Mouse (Mus musculus): ENCODE data around the gene Sec31a. TPM values are rescaled to one million over a fixed set of nuclear protein-coding genes. Genes with fewer than 3 reads are reported as not detected.

The Sec31a gene
- 86.4 and 95.4 TPM in 2 replicates for polyA plus RNA-seq (2015; fragmentation: Nextera tagmentation; extraction: Ambion mirVana)

DNA sequence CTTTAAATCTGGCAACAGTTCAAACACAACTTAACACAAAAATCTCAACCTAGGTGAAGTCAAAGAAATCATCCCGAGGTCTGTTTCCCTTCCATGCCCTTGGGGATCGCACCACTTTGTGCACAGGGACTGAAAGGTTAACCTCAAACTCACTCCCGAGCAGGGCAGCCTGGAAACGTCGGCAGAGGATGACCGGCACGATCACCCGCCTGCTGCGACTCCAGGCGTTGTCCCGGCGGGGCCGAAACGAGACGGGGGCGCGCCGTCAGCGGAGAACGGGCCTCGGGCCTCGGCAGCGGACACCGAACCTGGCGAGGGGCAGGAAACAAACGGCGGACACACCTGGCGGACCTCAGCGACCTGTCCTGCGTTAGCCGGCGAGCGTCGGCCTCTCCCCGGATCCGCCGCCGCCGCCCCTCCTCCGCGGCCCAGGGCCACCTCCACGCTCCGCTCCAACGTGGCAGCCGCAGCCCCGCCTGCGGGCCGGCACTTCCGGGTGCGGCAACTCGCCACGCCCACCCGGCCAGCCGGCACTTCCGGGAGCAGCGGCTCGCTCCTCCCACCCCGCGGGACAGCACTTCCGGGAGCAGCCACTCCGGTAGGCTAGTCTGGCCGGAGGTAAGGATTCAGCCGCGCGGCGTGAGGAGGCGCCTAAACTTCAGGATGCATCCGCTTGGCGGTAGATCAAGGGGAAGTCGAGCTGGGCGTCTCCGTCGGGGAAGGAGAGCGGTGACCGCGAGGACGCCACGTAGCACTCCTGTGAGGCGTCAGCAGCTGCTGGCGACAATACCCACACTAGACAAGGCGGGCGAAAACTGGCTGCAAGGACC is at the start of gene Sec31a:
Gene Sec31a (minus strand): TSS at position 474 of the 830 bp plus-strand sequence.
- H3K4me3 ChIP-seq: peak within 1 kb of the TSS; percentile 63
- H3K4me2 ChIP-seq: peak within 1 kb of the TSS; percentile 63
- peak within 1 kb of the TSS; percentile 91 for H3K27ac ChIP-seq (replicated peaks)
- no peaks in the 10 kb centered on the region for H3K27me3 ChIP-seq
- no peaks in the 10 kb centered on the region for H3K9me3 ChIP-seq
- H3K4me1 ChIP-seq (replicated peaks): peaks cover 31% of the 10 kb centered on the region
- peak within 1 kb of the TSS; percentile 66 for H3K9ac ChIP-seq
- ATAC-seq (ENCODE audit: low FRiP score, low read depth): peak; percentile 98
- peaks cover 24% of the 10 kb centered on the region for H3K36me3 ChIP-seq
- WGBS: under 1% methylated on average over 80 of the region's 82 CpGs

DNA sequence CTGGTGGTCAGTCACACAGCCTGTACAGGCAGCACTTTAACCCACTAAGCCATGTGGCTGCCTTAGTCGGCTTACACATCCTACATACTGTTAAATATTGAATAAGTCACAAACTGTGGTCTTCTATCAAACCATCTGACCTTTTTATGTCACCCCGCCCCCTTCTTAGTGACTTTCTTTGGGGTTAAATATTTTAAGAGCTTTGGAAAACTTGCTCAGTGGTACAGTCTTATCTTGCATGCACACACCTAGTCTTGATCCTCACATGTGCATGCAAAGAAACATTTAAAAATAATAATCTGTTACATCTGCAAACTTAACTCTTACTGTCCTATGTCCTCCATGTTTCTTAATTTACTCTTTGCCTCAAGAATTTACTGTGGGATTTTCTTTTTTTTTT is 46.3 kb upstream of the Sec31a start:
- ATAC-seq (ENCODE audit: low FRiP score, low read depth): no peak
- Histone ChIP-seq H3K4me1 (replicated peaks) (no peaks in the 10 kb centered on the region), H3K9me3 (no peaks in the 10 kb centered on the region), H3K36me3 (peaks cover 20% of the 10 kb centered on the region), H3K4me2 (no peak overlapping the region), H3K9ac (no peak overlapping the region), H3K27ac (replicated peaks) (no peak overlapping the region), H3K4me3 (no peak overlapping the region), H3K27me3 (no peaks in the 10 kb centered on the region)
- WGBS: 95% methylated on average over 2 of the region's 2 CpGs

DNA sequence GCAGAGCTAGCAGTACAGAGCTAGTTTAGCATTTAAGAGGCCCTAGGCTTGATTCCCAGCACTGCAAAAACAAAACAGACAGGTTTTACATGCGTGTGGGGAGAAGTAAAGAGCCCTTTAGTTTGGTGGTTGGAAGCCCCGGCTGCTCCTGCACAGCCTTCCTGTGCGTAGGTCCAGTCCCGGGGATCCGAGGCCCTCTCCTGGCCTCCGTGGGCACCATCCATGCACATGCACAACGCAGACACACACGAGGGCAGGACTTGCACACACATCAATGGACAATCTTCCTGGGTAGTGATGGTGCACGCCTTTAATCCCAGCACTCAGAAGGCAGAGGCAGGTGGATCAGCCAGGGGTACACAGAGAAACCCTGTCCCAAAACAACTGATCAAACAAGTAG is 45.5 kb upstream of the Sec31a start:
- Histone ChIP-seq H3K9ac (no peak overlapping the region), H3K4me3 (no peak overlapping the region), H3K27ac (replicated peaks) (no peak overlapping the region), H3K27me3 (no peaks in the 10 kb centered on the region), H3K9me3 (no peaks in the 10 kb centered on the region), H3K36me3 (peaks cover 23% of the 10 kb centered on the region), H3K4me1 (replicated peaks) (no peaks in the 10 kb centered on the region), H3K4me2 (no peak overlapping the region)
- WGBS: 94% methylated on average over 9 of the region's 9 CpGs
- ATAC-seq (ENCODE audit: low FRiP score, low read depth): no peak

DNA sequence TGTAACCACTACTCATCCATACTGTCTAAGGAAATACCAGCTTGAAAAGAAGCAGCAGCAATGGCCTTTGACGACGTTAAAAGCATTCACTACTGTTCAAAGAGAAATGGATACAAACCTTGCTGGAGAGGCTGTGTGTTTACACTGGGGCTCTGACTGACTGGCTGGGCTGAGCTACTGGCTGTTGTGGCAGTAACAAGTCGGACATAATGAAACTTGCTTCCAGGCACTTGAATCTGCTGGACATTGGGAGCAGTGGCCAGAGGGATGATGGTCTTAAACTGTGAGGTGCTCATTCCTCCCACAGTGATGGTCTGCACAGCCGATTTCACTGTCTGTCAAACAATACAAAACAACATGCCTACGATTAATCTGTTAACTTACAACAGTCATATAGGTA is 43.4 kb upstream of the Sec31a start:
- no peak for ATAC-seq (ENCODE audit: low FRiP score, low read depth)
- H3K36me3 ChIP-seq: peaks cover 23% of the 10 kb centered on the region
- no peak overlapping the region for H3K4me2 ChIP-seq
- no peaks in the 10 kb centered on the region for H3K9me3 ChIP-seq
- no peak overlapping the region for H3K4me3 ChIP-seq
- no peak overlapping the region for H3K27ac ChIP-seq (replicated peaks)
- no peaks in the 10 kb centered on the region for H3K4me1 ChIP-seq (replicated peaks)
- WGBS: 96% methylated on average over 5 of the region's 5 CpGs
- no peaks in the 10 kb centered on the region for H3K27me3 ChIP-seq
- H3K9ac ChIP-seq: no peak overlapping the region

DNA sequence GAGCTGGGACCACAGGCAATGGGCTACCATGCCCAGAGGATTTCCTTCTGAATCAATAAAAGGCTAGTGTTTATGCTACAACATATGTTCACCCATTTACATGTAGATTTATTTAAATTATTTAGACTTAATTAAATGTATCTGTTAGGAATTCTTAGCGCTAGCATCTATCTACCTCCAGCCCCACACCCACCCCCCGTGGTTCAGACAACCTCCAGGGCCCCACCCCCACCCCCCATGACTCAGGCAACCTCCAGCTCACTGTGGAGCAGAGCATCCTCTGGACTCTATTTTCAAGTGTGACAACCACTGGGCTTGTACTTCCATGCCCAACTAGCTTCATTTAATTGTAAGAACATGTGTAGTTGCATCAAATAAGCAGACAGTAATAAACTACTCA is 35.8 kb upstream of the Sec31a start:
- no peak for ATAC-seq (ENCODE audit: low FRiP score, low read depth)
- Histone ChIP-seq H3K4me1 (replicated peaks) (no peaks in the 10 kb centered on the region), H3K4me2 (no peak overlapping the region), H3K4me3 (no peak overlapping the region), H3K9ac (no peak overlapping the region), H3K27ac (replicated peaks) (no peak overlapping the region), H3K9me3 (no peaks in the 10 kb centered on the region), H3K36me3 (peaks cover 14% of the 10 kb centered on the region; the same call in 1 of the 2 replicates), H3K27me3 (no peaks in the 10 kb centered on the region)
- 50% methylated on average over 2 of the region's 2 CpGs for WGBS

DNA sequence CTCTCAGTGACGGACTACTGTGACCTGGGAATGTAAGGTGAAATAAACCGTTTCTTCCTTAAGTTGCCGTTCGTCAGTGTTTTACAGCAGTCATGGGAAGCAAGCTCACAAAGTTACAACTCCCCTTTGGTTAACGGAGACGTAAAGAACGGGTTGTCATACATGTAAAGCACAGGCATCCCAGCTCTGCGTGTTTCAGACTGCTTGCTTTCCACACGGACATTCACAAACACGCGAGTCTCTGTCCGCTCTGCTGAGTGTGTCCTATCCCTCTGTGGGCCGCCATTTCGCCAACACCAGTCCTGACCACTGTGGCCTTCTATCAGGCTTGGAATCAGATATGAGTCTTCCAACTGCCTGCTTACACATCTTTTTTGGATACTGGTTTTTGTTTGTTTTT is 22.8 kb upstream of the Sec31a start:
- Histone ChIP-seq H3K4me3 (no peak overlapping the region), H3K9ac (no peak overlapping the region), H3K9me3 (no peaks in the 10 kb centered on the region), H3K4me2 (no peak overlapping the region), H3K4me1 (replicated peaks) (no peaks in the 10 kb centered on the region), H3K27me3 (no peaks in the 10 kb centered on the region), H3K27ac (replicated peaks) (no peak overlapping the region), H3K36me3 (no peaks in the 10 kb centered on the region)
- ATAC-seq (ENCODE audit: low FRiP score, low read depth): no peak
- WGBS: 97% methylated on average over 14 of the region's 14 CpGs

DNA sequence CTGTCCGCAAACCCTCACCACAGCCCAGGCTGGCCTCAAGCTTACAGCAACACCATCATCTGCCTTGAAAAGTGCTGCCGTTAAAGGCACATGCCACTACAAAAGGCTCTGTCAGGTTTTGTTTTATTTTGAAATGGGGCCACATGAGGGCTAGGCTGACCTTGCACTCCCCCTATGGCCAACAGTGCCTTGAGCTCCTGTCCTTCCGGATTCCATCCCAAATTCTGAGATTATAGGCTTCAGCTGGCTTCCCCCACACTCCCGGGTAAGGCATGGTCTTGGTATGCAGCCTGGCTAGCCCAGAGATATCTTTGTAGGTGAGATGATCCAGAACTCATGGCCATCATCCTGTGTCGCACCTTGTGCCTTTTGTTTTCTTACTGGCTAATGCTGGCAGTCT is 21.9 kb upstream of the Sec31a start:
- H3K9me3 ChIP-seq: no peaks in the 10 kb centered on the region
- WGBS: 87% methylated on average over 5 of the region's 5 CpGs
- ATAC-seq (ENCODE audit: low FRiP score, low read depth): no peak

DNA sequence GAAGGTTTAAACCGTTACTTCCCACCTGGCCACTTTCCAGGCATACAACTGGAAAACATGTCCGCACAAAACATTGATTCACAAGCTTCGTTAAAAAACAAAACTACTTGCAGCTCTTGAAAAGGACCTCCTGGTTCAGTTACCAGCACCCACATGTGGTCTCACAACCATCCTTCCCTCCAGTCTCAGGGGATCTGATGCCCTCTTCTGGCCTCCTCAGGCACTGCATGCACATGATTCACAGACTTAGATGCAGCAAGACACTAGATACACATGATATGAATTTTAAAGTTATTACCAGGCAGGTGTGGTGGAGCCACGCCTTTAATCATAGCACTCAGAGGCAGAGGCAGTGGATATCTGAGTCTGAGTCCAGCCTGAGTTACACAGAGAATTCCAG is 21.1 kb upstream of the Sec31a start:
- Histone ChIP-seq H3K4me3 (no peak overlapping the region), H3K4me1 (replicated peaks) (no peaks in the 10 kb centered on the region), H3K9me3 (no peaks in the 10 kb centered on the region), H3K4me2 (no peak overlapping the region), H3K27me3 (no peaks in the 10 kb centered on the region), H3K27ac (replicated peaks) (no peak overlapping the region), H3K9ac (no peak overlapping the region), H3K36me3 (no peaks in the 10 kb centered on the region)
- no peak for ATAC-seq (ENCODE audit: low FRiP score, low read depth)
- 98% methylated on average over 4 of the region's 4 CpGs for WGBS

More for the DNA sequence above, 21.9 kb upstream of the Sec31a start:
- H3K27me3 ChIP-seq: no peaks in the 10 kb centered on the region
- no peak overlapping the region for H3K9ac ChIP-seq
- H3K27ac ChIP-seq (replicated peaks): no peak overlapping the region
- no peak overlapping the region for H3K4me3 ChIP-seq
- H3K4me1 ChIP-seq (replicated peaks): no peaks in the 10 kb centered on the region
- no peaks in the 10 kb centered on the region for H3K36me3 ChIP-seq
- H3K4me2 ChIP-seq: no peak overlapping the region

DNA sequence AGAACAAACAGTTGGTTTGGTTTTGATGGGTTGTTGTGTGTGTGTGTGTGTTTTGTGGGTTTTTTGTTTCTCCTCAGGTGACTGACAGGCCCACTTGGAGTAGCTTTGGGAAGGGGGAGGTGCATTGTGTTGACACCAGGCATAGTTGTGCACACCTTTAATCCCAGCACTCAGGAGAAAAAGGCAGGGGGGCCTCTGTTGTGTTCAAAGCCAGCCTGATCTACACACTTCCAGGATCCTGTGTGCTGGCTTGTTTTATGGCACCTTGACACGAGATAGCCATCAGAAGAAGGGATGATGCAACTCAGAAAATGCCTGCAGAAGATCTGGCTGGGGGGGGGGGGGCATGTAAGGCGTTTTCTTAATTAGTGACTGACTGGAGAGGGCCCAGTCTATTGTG is 14.9 kb upstream of the Sec31a start:
- Histone ChIP-seq H3K4me1 (replicated peaks) (peaks cover 34% of the 10 kb centered on the region), H3K4me3 (no peak overlapping the region), H3K9me3 (no peaks in the 10 kb centered on the region), H3K36me3 (peaks cover 16% of the 10 kb centered on the region), H3K4me2 (no peak overlapping the region), H3K27ac (replicated peaks) (no peak overlapping the region), H3K27me3 (no peaks in the 10 kb centered on the region), H3K9ac (no peak overlapping the region)
- ATAC-seq (ENCODE audit: low FRiP score, low read depth): no peak
- WGBS: 78% methylated on average over 2 of the region's 2 CpGs

DNA sequence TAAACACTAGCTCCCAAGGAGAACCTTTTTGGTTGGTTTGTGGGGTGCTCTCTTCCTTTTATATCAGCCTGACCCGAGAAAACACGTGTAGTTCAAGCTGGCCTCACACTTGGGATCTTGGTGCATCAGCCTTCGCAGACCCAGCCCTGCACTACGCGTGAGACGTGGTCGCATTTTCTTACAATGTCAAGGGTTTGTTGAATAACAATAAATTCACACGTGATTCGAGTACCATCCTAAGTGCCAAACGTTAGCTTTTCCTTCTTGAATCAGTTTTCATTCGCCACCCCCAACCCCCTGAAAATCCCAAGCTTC is 14.0 kb upstream of the Sec31a start:
- H3K27ac ChIP-seq (replicated peaks): peak overlapping the region; percentile 94
- peak overlapping the region; percentile 82 for H3K4me3 ChIP-seq
- H3K4me1 ChIP-seq (replicated peaks): peaks cover 40% of the 10 kb centered on the region
- ATAC-seq (ENCODE audit: low FRiP score, low read depth): peak; percentile 13; the same call in 1 of the 2 replicates
- 6% methylated on average over 11 of the region's 11 CpGs for WGBS
- peak overlapping the region; percentile 72 for H3K4me2 ChIP-seq
- peak overlapping the region; percentile 82 for H3K9ac ChIP-seq
- H3K9me3 ChIP-seq: no peaks in the 10 kb centered on the region
- H3K27me3 ChIP-seq: no peaks in the 10 kb centered on the region
- H3K36me3 ChIP-seq: peaks cover 24% of the 10 kb centered on the region

DNA sequence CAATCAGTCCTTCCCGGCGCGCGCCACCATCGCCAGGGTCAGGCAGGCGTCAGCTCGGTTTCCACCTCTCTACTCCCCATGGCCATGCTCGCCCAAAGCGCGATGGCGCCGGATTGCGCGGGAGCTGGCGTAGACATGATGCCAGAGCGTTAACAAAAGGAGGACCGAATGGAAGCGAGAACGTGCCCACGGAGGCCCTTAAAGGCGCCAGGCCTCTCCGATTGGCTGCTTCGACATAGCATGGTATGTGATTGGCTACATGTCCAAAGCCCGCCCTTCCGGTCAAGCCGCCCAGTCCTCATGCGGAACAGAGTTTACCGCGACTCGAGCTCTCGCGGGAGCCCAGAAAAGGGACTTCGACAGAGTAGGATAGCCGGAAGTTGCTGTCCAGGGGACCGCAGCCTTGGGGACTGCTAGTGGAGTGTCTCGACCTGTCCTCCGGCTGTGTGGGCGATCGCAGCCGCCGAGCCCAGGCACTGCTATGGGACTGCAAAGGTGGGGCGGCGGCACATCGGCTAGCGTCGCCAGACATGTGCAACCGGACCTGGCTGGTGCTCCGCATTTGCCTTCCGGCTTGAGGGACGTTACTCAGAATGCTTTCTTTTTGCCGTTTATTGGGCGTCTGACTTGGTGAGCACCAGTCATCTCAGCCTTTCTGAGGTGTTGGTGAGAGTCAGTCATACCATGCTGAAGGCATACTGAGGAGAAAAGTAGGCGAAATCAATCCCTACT is 13.5 kb upstream of the Sec31a start:
- Histone ChIP-seq H3K4me1 (replicated peaks) (peaks cover 46% of the 10 kb centered on the region), H3K27me3 (no peaks in the 10 kb centered on the region), H3K4me3 (peak overlapping the region; percentile 82), H3K4me2 (peak overlapping the region; percentile 72), H3K9ac (peak overlapping the region; percentile 92), H3K36me3 (peaks cover 29% of the 10 kb centered on the region), H3K27ac (replicated peaks) (peak overlapping the region; percentile 94), H3K9me3 (no peaks in the 10 kb centered on the region)
- ATAC-seq (ENCODE audit: low FRiP score, low read depth): peak; percentile 99
- WGBS: under 1% methylated on average over 53 of the region's 53 CpGs

DNA sequence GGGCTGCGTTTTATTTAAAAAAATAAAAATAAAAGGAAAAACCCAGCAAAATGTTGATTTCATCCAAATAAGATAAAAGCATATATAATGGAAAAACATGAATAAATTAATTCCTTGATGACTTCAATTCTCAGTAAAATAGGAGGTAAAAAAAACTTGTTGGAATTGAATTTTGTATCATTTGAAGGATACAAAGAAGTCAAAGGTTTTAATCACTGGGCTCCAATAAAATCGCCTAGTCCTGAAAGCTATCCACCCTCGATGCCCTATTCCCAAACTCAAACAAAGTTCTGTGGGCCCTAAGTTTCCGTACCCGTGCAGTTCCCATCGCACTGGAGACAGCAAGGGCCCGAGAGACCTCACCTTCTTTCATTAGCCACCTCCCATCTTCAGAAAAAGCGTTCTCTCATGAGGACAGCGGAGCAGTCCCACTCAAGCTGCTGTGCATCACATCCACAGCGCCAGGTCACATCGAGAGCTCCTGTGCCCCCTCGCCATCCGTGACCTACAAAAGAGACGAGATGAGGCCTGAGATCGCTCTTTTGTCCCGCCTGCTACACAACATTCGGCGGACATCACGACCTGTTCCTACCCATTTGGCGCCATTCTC is 12.8 kb upstream of the Sec31a start:
- Histone ChIP-seq H3K4me3 (peak overlapping the region; percentile 82), H3K9me3 (no peaks in the 10 kb centered on the region), H3K4me2 (peak overlapping the region; percentile 72), H3K9ac (peak overlapping the region; percentile 92), H3K4me1 (replicated peaks) (peaks cover 52% of the 10 kb centered on the region), H3K36me3 (peaks cover 36% of the 10 kb centered on the region), H3K27me3 (no peaks in the 10 kb centered on the region), H3K27ac (replicated peaks) (peak overlapping the region; percentile 94)
- 0% methylated on average over 20 of the region's 20 CpGs for WGBS
- no peak; the same call in 1 of the 2 replicates for ATAC-seq (ENCODE audit: low FRiP score, low read depth)
